Mouse (Mus musculus) megakaryocyte, embryonic 14.5 days (primary cell): ENCODE results near the gene Mybpc1. TPM values are rescaled to one million over a fixed set of nuclear protein-coding genes. Genes with fewer than 3 reads are reported as not detected.

Experiments
- H3K27me3 ChIP-seq: replicated peaks from 2 replicates; pipeline ENCODE3; 2012; ENCODE audit warnings: inconsistent platforms
- H3K36me3 ChIP-seq: replicated peaks from 2 replicates; pipeline ENCODE3; 2012; ENCODE audit warnings: low read length, inconsistent platforms, mixed read lengths
- H3K4me1 ChIP-seq: 2 replicates; pipeline ENCODE4 v1.6.1; 2012; ENCODE audit warnings: inconsistent platforms
- H3K4me3 ChIP-seq: replicated peaks from 2 replicates; pipeline ENCODE3; 2012; ENCODE audit warnings: moderate library complexity, mild to moderate bottlenecking, inconsistent platforms
- H3K9me3 ChIP-seq: 2 replicates; pipeline ENCODE4 v1.6.1; 2012; ENCODE audit warnings: inconsistent platforms
- FLI1 ChIP-seq: IDR thresholded peaks from 2 replicates; pipeline ENCODE4 v1.6.1; 2012; ENCODE audit warnings: low read length, inconsistent platforms, mixed read lengths
- GATA1 ChIP-seq: IDR thresholded peaks from 3 replicates; pipeline ENCODE4 v1.6.1; 2012; ENCODE audit warnings: mixed read lengths, low read length, inconsistent platforms, borderline replicate concordance
- polyA plus RNA-seq: library from polyadenylated mRNA; stranded (reverse); fragments of >175 nt; gene quantifications from 2 replicates; pipeline ENCODE4 v1.2.3, GENCODE M21; 2012; ENCODE audit warnings: low replicate concordance; ENCODE audit not compliant: insufficient read depth

Mybpc1 gene
- polyA plus RNA-seq, 1 experiment: not detected

GRCm38 (mm10) chr10:88606065-88606464 lies 1.1 kb upstream of the Mybpc1 start:
- no peak overlapping the region for H3K4me3 ChIP-seq
- H3K36me3 ChIP-seq: no peaks in the 10 kb centered on the region
- H3K9me3 ChIP-seq: no peaks in the 10 kb centered on the region
- no peaks in the 10 kb centered on the region for H3K4me1 ChIP-seq
- no peak for TF ChIP-seq FLI1
- TF ChIP-seq GATA1: no peak
- H3K27me3 ChIP-seq: peaks cover 2% of the 10 kb centered on the region

- Histone ChIP-seq H3K4me3 (no peak overlapping the region), H3K4me1 (no peaks in the 10 kb centered on the region), H3K9me3 (no peaks in the 10 kb centered on the region), H3K27me3 (peaks cover 2% of the 10 kb centered on the region), H3K36me3 (no peaks in the 10 kb centered on the region)
- TF ChIP-seq FLI1: no peak
- no peak for TF ChIP-seq GATA1
Observed at GRCm38 (mm10) chr10:88603773-88604172, 1.2 kb downstream of the Mybpc1 start.

GRCm38 (mm10) chr10:88603256-88603655 lies 1.7 kb downstream of the Mybpc1 start:
- Histone ChIP-seq H3K9me3 (no peaks in the 10 kb centered on the region), H3K4me3 (no peak overlapping the region), H3K4me1 (no peaks in the 10 kb centered on the region), H3K36me3 (no peaks in the 10 kb centered on the region), H3K27me3 (peaks cover 2% of the 10 kb centered on the region)
- TF ChIP-seq FLI1 (no peak), GATA1 (no peak)

GRCm38 (mm10) chr10:88600591-88600990 lies 4.4 kb downstream of the Mybpc1 start:
- Histone ChIP-seq H3K27me3 (peaks cover 2% of the 10 kb centered on the region), H3K4me1 (no peaks in the 10 kb centered on the region), H3K36me3 (no peaks in the 10 kb centered on the region), H3K9me3 (no peaks in the 10 kb centered on the region), H3K4me3 (no peak overlapping the region)
- TF ChIP-seq FLI1 (no peak), GATA1 (no peak)

GRCm38 (mm10) chr10:88592316-88592715 lies 12.6 kb downstream of the Mybpc1 start:
- Histone ChIP-seq H3K4me3 (no peak overlapping the region), H3K36me3 (no peaks in the 10 kb centered on the region), H3K27me3 (no peaks in the 10 kb centered on the region), H3K4me1 (no peaks in the 10 kb centered on the region), H3K9me3 (no peaks in the 10 kb centered on the region)
- TF ChIP-seq FLI1 (no peak), GATA1 (no peak)

GRCm38 (mm10) chr10:88591042-88591441 lies 13.9 kb downstream of the Mybpc1 start:
- no peak for TF ChIP-seq GATA1
- no peak for TF ChIP-seq FLI1
- no peaks in the 10 kb centered on the region for H3K4me1 ChIP-seq
- H3K36me3 ChIP-seq: no peaks in the 10 kb centered on the region
- no peaks in the 10 kb centered on the region for H3K27me3 ChIP-seq
- H3K4me3 ChIP-seq: no peak overlapping the region
- no peaks in the 10 kb centered on the region for H3K9me3 ChIP-seq

- no peak overlapping the region for H3K4me3 ChIP-seq
- no peaks in the 10 kb centered on the region for H3K27me3 ChIP-seq
- H3K4me1 ChIP-seq: no peaks in the 10 kb centered on the region
- H3K36me3 ChIP-seq: no peaks in the 10 kb centered on the region
- H3K9me3 ChIP-seq: 0 out of 2 replicates have a peak, but pooled peaks cover 4% of the 10 kb centered on the region
- no peak for TF ChIP-seq GATA1
- no peak for TF ChIP-seq FLI1
Observed at GRCm38 (mm10) chr10:88584469-88584868, 20.5 kb downstream of the Mybpc1 start.

GRCm38 (mm10) chr10:88580786-88581185 lies 24.2 kb downstream of the Mybpc1 start:
- H3K4me1 ChIP-seq: peaks cover 3% of the 10 kb centered on the region; the same call in 1 of the 2 replicates
- no peaks in the 10 kb centered on the region for H3K36me3 ChIP-seq
- H3K4me3 ChIP-seq: no peak overlapping the region
- TF ChIP-seq FLI1: no peak
- TF ChIP-seq GATA1: no peak
- peaks cover 6% of the 10 kb centered on the region; the same call in 1 of the 2 replicates for H3K9me3 ChIP-seq
- no peaks in the 10 kb centered on the region for H3K27me3 ChIP-seq

- Histone ChIP-seq H3K27me3 (no peaks in the 10 kb centered on the region), H3K36me3 (no peaks in the 10 kb centered on the region), H3K4me1 (peaks cover 3% of the 10 kb centered on the region; the same call in 1 of the 2 replicates), H3K4me3 (no peak overlapping the region), H3K9me3 (peaks cover 6% of the 10 kb centered on the region; the same call in 1 of the 2 replicates)
- no peak for TF ChIP-seq FLI1
Observed at GRCm38 (mm10) chr10:88578651-88579050, 26.3 kb downstream of the Mybpc1 start.

- Histone ChIP-seq H3K9me3 (peaks cover 3% of the 10 kb centered on the region; the same call in 1 of the 2 replicates), H3K4me3 (no peak overlapping the region), H3K27me3 (no peaks in the 10 kb centered on the region), H3K4me1 (peaks cover 3% of the 10 kb centered on the region; the same call in 1 of the 2 replicates), H3K36me3 (no peaks in the 10 kb centered on the region)
- no peak for TF ChIP-seq FLI1
- no peak for TF ChIP-seq GATA1
Observed at GRCm38 (mm10) chr10:88574115-88574635, 30.8 kb downstream of the Mybpc1 start.
